Mouse (Mus musculus) MEL (cell line): ENCODE measurements around the gene Maml3.

Experiments
- CHD2 ChIP-seq: IDR thresholded peaks from 2 replicates; pipeline ENCODE4 v1.6.1; 2011; ENCODE audit warnings: low read length, improper control_type of control experiment
- CTCF ChIP-seq, 3 experiments: IDR thresholded peaks in 2 of 3; conservative IDR thresholded peaks in 1 of 3; 2 replicates each; pipeline ENCODE4 v1.5.1; 2011 to 2012; ENCODE audit warnings: low read length in 3 of 3, low read depth in 2 of 3, mild to moderate bottlenecking in 2 of 3, improper control_type of control experiment in 1 of 3, inconsistent platforms in 1 of 3, mixed read lengths in 1 of 3, moderate library complexity in 1 of 3; ENCODE audit not compliant: control insufficient read depth in 1 of 3, insufficient read depth in 1 of 3, poor library complexity in 1 of 3, severe bottlenecking in 1 of 3
- EP300 ChIP-seq, 2 experiments: IDR thresholded peaks; 2 replicates each; pipeline ENCODE4 v1.6.1; 2011; ENCODE audit warnings: improper control_type of control experiment in 2 of 2, low read length in 2 of 2, low read depth in 1 of 2, mild to moderate bottlenecking in 1 of 2
- GATA1 ChIP-seq: IDR thresholded peaks from 2 replicates; pipeline ENCODE4 v1.6.1; 2011; ENCODE audit warnings: low read depth, low read length, improper control_type of control experiment
- KAT2A ChIP-seq: conservative IDR thresholded peaks from 2 replicates; pipeline ENCODE4 v1.6.1; 2012; ENCODE audit warnings: low read depth, low read length, improper control_type of control experiment, inconsistent platforms
- MAFK ChIP-seq: IDR thresholded peaks from 2 replicates; pipeline ENCODE4 v1.6.1; 2011; ENCODE audit warnings: low read depth, mild to moderate bottlenecking, low read length, improper control_type of control experiment, borderline replicate concordance
- MYC ChIP-seq: IDR thresholded peaks from 2 replicates; pipeline ENCODE4 v1.6.1; 2011; ENCODE audit warnings: low read depth, mild to moderate bottlenecking, low read length, improper control_type of control experiment, moderate library complexity
- POLR2A ChIP-seq, 2 experiments: IDR thresholded peaks; 2 replicates each; pipeline ENCODE4 v1.6.1; 2011 to 2012; ENCODE audit warnings: low read length in 2 of 2, mild to moderate bottlenecking in 2 of 2, control low read depth in 1 of 2, improper control_type of control experiment in 1 of 2, low read depth in 1 of 2, moderate library complexity in 1 of 2; ENCODE audit not compliant: control insufficient read depth in 1 of 2, insufficient read depth in 1 of 2, poor library complexity in 1 of 2
- POLR2AphosphoS2 ChIP-seq: IDR thresholded peaks from 2 replicates; pipeline ENCODE4 v1.6.1; 2011; ENCODE audit warnings: low read length, improper control_type of control experiment
- SIN3A ChIP-seq: IDR thresholded peaks from 2 replicates; pipeline ENCODE4 v1.6.1; 2012; ENCODE audit warnings: low read length, improper control_type of control experiment, inconsistent platforms
- TAL1 ChIP-seq: IDR thresholded peaks from 2 replicates; pipeline ENCODE4 v1.6.1; 2012; ENCODE audit warnings: mild to moderate bottlenecking, inconsistent platforms, low read length, moderate library complexity, mixed read lengths
- USF1 ChIP-seq: IDR thresholded peaks from 2 replicates; pipeline ENCODE4 v1.6.1; 2014; ENCODE audit warnings: low read depth, mild to moderate bottlenecking, inconsistent platforms, low read length, improper control_type of control experiment, moderate library complexity
- ZC3H11A ChIP-seq: IDR thresholded peaks from 2 replicates; pipeline ENCODE4 v1.6.1; 2012; ENCODE audit warnings: low read depth, mild to moderate bottlenecking, inconsistent platforms, low read length, improper control_type of control experiment

- TF ChIP-seq POLR2A (IDR thresholded peaks at IDR 0.05; ENCODE audit: control insufficient read depth in 1 of 2, insufficient read depth in 1 of 2, low read depth in 1 of 2, low read length in 2 of 2, poor library complexity in 1 of 2) (no peak), SIN3A (no peak), MAFK (no peak), GATA1 (no peak), TAL1 (no peak), USF1 (no peak), ZC3H11A (no peak), POLR2AphosphoS2 (no peak), CTCF (IDR thresholded peaks at IDR 0.05 in 2 of 3, conservative IDR thresholded peaks at IDR 0.05 in 1 of 3; ENCODE audit: control insufficient read depth in 1 of 3, insufficient read depth in 1 of 3, low read depth in 2 of 3, low read length in 3 of 3, poor library complexity in 1 of 3, severe bottlenecking in 1 of 3) (no peak), EP300 (IDR thresholded peaks at IDR 0.05; ENCODE audit: low read depth in 1 of 2, low read length in 2 of 2) (no peak), CHD2 (no peak), KAT2A (no peak), MYC (no peak)
Measured at GRCm38 (mm10) chr3:51799650-51800049, 305.2 kb downstream of the Maml3 start.
